Mouse (Mus musculus): ENCODE results near the gene Rpusd1. TPM values are rescaled to one million over a fixed set of nuclear protein-coding genes. Genes with fewer than 3 reads are reported as not detected.

The Rpusd1 gene
- polyA plus RNA-seq, 1 experiment from 2014 or later, result 24.4 TPM

DNA sequence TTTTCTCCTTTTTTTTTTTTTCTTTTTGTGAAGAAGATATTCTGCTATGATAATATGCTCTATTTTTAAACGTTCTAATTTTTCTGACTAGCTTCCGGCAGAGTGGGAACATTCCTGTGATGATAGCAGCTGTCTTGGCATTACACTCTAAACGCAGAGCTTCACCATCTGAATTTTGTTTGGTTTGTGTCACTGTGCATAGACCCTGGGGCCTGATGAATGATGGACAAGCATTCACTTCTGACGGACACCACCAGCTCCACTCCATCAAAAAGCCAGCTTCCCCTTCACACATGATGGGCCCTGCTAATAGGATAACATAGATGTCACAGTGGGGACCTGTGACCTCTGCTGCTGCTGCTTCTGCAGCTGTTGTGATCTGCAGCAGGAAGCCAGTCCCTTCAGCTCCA is 34.1 kb downstream of the Rpusd1 start:
- Histone ChIP-seq H3K27me3 (peaks cover 32% of the 10 kb centered on the region), H3K36me3 (no peaks in the 10 kb centered on the region), H3K9me3 (no peaks in the 10 kb centered on the region), H3K9ac (no peak overlapping the region), H3K4me2 (no peak overlapping the region), H3K27ac (replicated peaks) (no peak overlapping the region), H3K4me1 (replicated peaks) (no peaks in the 10 kb centered on the region), H3K4me3 (no peak overlapping the region)
- no peak for ATAC-seq (ENCODE audit: low read depth)
- 68% methylated on average over 4 of the region's 4 CpGs for WGBS

DNA sequence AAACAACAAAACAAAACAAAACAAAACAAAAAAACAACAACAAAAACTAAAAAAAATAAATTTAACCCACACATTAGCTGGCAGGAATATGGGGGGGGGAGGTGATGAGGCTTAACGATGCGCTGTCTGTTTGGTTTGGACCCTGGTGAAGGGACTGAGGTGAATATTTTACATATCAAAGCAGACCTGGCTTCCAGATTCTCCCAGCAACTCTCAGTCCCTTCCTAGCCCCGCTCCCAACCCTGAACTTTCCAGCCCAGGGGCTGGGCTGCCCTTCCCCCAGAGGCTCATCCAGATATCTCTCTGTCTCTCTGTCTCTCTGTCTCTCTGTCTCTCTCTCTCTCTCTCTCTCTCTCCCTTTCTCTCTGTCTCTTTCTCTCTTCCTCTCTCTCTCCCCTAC is 35.1 kb downstream of the Rpusd1 start:
- Histone ChIP-seq H3K4me3 (no peak overlapping the region), H3K9me3 (no peaks in the 10 kb centered on the region), H3K9ac (no peak overlapping the region), H3K4me2 (no peak overlapping the region), H3K36me3 (no peaks in the 10 kb centered on the region), H3K27me3 (peaks cover 41% of the 10 kb centered on the region), H3K27ac (replicated peaks) (no peak overlapping the region), H3K4me1 (replicated peaks) (no peaks in the 10 kb centered on the region)
- 36% methylated on average over 3 of the region's 3 CpGs for WGBS
- no peak for ATAC-seq (ENCODE audit: low read depth)

DNA sequence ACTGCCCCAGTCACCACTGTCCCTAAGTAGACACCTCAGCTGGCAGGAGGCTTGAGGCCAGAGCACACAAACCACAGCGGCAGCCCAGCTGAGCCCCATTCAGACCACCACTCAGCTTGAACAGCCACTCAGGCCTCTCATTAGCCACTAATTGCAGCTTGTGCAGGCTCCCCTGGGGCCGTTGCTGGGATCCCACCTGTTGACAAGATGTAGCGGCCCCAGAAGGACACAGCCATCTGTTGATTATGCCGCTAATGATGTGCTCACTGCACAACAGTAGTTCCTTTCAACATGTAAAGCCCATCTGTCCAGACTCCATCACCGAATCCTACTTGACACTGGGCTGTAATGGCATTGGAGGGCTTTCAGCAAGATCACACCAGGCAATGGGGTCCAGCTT is 38.4 kb downstream of the Rpusd1 start:
- no peak overlapping the region for H3K9ac ChIP-seq
- H3K4me2 ChIP-seq, result no peak overlapping the region
- H3K27me3 ChIP-seq, result peaks cover 46% of the 10 kb centered on the region
- H3K9me3 ChIP-seq, result no peaks in the 10 kb centered on the region
- no peak overlapping the region for H3K27ac ChIP-seq (replicated peaks)
- no peak for ATAC-seq (ENCODE audit: low read depth)
- H3K36me3 ChIP-seq, result no peaks in the 10 kb centered on the region
- H3K4me1 ChIP-seq (replicated peaks), result no peaks in the 10 kb centered on the region
- H3K4me3 ChIP-seq, result no peak overlapping the region
- 19% methylated on average over 5 of the region's 5 CpGs for WGBS

DNA sequence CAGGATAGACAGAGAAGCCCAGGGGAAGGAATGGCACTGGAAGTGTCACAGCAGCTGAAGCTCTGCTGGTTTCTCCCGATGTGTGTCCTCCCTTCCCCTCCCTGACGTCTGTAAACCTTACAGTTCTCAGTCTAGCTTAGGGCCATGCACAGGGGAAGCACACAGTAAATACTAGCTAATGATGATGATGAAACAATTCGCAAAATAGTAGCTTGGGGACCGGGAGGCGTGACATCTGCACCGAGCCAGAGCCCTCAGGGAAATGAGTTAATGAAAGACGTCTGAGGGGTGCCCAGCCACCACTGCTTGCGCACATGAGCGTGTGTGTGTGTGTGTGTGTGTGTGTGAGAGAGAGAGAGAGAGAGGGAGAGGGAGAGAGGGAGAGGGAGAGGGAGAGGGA is 41.9 kb downstream of the Rpusd1 start:
- ATAC-seq (ENCODE audit: low read depth), result no peak
- Histone ChIP-seq H3K4me2 (no peak overlapping the region), H3K27me3 (peaks cover 37% of the 10 kb centered on the region), H3K9ac (no peak overlapping the region), H3K4me3 (no peak overlapping the region), H3K9me3 (no peaks in the 10 kb centered on the region), H3K36me3 (no peaks in the 10 kb centered on the region), H3K27ac (replicated peaks) (no peak overlapping the region), H3K4me1 (replicated peaks) (peaks cover 5% of the 10 kb centered on the region)
- WGBS, result 43% methylated on average over 9 of the region's 9 CpGs

DNA sequence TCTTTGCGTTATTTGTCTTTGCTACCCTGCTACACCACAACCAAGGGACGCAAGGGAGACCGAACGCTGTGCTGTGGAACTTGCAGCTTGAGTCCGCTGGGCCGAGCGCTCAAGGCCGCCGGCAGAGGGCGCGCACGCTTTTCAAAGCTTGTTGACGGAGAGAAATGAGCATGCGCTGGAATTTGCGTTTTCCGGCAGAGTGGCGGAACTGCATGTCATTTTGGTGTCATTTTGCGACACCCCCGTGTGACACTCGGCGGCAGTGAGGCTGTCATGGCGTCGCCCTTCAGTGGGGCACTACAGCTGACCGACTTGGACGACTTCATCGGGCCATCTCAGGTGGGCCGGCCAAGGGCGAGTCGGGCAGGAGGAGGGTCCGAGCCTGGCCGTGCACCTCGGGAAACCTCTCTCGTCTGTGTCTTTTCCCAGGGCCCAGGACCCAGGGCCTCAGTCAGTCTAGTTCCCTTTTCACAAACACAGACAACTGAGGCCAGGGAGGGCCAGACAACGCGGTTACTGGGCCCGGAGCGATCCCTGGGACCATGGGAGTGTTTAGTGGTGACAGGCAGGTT is 46.2 kb downstream of the Rpusd1 start, which contains the start of gene Narfl:
Gene Narfl, plus strand, starts transcription at position 228 of the 572 bp plus-strand sequence.
- under 1% methylated on average over 37 of the region's 37 CpGs for WGBS

DNA sequence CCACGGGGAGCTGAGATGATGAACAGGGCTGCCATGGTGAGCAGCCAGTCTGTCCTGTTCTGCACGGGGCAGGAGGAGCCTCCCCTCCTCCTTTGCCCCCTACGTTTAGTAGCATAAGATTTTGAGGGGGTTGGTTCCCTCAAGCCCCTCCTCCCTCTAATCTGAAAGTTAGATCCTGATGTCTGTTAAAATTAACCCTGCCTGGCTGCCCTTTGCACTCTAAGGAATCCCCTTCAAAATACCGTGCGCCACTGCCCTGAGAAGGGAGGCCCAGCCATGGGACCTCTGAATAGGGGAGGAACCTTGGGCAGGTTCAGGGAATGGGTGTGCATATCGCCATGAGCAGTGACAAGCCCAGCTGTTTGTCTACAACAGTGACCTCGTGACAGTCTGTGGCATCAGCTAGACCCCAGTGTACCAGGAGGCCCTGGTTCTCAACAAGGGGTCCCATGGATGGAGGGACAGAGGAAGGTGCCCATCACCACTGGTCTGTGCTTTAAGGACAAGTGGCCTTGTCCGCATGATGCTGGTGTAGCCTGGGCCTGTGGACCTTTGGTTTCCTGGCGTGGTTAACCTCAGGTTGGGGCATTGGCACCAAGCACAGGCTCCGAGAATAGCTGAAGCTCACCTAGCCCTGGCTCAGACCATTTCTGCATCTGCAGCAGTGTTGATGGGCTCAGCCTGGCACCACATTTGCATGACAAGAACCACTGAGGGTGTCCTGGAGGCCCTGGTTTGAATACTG is 48.0 kb downstream of the Rpusd1 start:
- Histone ChIP-seq H3K9me3 (no peaks in the 10 kb centered on the region), H3K4me1 (replicated peaks) (peaks cover 13% of the 10 kb centered on the region), H3K36me3 (peaks cover 18% of the 10 kb centered on the region), H3K27me3 (no peaks in the 10 kb centered on the region), H3K27ac (replicated peaks) (no peak overlapping the region), H3K4me3 (no peak overlapping the region), H3K9ac (no peak overlapping the region), H3K4me2 (no peak overlapping the region)
- no peak for ATAC-seq (ENCODE audit: low read depth)
- WGBS, result 81% methylated on average over 10 of the region's 10 CpGs

More for the DNA sequence above, 46.2 kb downstream of the Rpusd1 start, which contains the start of gene Narfl:
- Histone ChIP-seq H3K4me3 (peak within 1 kb of the TSS; percentile 80), H3K4me2 (peak within 1 kb of the TSS; percentile 88), H3K9me3 (no peaks in the 10 kb centered on the region), H3K27me3 (peaks cover 12% of the 10 kb centered on the region), H3K4me1 (replicated peaks) (peaks cover 13% of the 10 kb centered on the region), H3K36me3 (peaks cover 5% of the 10 kb centered on the region), H3K9ac (peak within 1 kb of the TSS; percentile 88), H3K27ac (replicated peaks) (no peak within 1 kb of the TSS)
- ATAC-seq (ENCODE audit: low read depth), result peak; percentile 87

DNA sequence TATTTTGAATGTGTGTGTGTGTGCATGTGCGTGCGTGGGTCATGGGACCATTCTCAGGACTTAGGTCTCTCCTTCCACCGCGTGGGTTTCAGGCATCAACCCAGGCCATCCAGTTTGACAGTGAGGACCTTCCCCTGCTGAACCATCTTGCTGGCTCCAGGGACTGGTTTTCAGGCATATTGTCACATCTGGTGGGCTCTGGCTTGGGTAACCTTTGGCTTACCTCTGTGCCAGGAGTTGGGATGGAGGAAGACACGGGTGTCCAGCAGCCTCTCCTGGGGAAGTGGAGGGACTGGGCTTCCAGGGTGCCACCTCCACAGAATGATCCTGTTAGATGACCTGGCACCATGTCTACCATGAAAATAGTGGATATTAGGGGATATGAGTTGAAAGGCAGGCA is 50.5 kb downstream of the Rpusd1 start:
- H3K4me3 ChIP-seq, result no peak overlapping the region
- 93% methylated on average over 5 of the region's 5 CpGs for WGBS
- H3K9ac ChIP-seq, result no peak overlapping the region
- ATAC-seq (ENCODE audit: low read depth), result no peak
- peaks cover 43% of the 10 kb centered on the region for H3K36me3 ChIP-seq
- no peak overlapping the region for H3K4me2 ChIP-seq
- H3K27me3 ChIP-seq, result no peaks in the 10 kb centered on the region
- H3K4me1 ChIP-seq (replicated peaks), result peaks cover 15% of the 10 kb centered on the region
- no peaks in the 10 kb centered on the region for H3K9me3 ChIP-seq
- H3K27ac ChIP-seq (replicated peaks), result no peak overlapping the region

Small RNA genes lying within 50 kb of the gene (microRNA-seq; reads per million reads assigned to microRNA genes)
- gene Gm25083 (not detected), gene Mir6966 (not detected)

Other genes with a start within 250 kb of the Rpusd1 start
- 0.39 and 0.42 TPM in 2 replicates for gene Sstr5, start 230.4 kb upstream of the Rpusd1 start, polyA plus RNA-seq (2015; fragmentation: Nextera tagmentation; extraction: Ambion mirVana)
- 10.8 and 11.6 TPM in 2 replicates for gene Sox8, start 157.0 kb upstream of the Rpusd1 start, polyA plus RNA-seq (2015; fragmentation: Nextera tagmentation; extraction: Ambion mirVana)
- gene Lmf1, start 148.6 kb upstream of the Rpusd1 start, polyA plus RNA-seq (2015; fragmentation: Nextera tagmentation; extraction: Ambion mirVana), result 24.9 and 26.2 TPM in 2 replicates
- gene Gng13, start 10.5 kb upstream of the Rpusd1 start, polyA plus RNA-seq (2015; fragmentation: Nextera tagmentation; extraction: Ambion mirVana), result 2.1 and 2.8 TPM in 2 replicates
- 7.3 and 9.1 TPM in 2 replicates for gene Chtf18, start 251 bp upstream of the Rpusd1 start, polyA plus RNA-seq (2015; fragmentation: Nextera tagmentation; extraction: Ambion mirVana)
- gene Mslnl, start 8.4 kb downstream of the Rpusd1 start, polyA plus RNA-seq (2015; fragmentation: Nextera tagmentation; extraction: Ambion mirVana), result not detected in 2 replicates
- 0.29 and 0.54 TPM in 2 replicates for gene Msln, start 26.7 kb downstream of the Rpusd1 start, polyA plus RNA-seq (2015; fragmentation: Nextera tagmentation; extraction: Ambion mirVana)
- 26.4 and 26.6 TPM in 2 replicates for gene Narfl, start 46.1 kb downstream of the Rpusd1 start, polyA plus RNA-seq (2015; fragmentation: Nextera tagmentation; extraction: Ambion mirVana)
- gene Haghl, start 58.0 kb downstream of the Rpusd1 start, polyA plus RNA-seq (2015; fragmentation: Nextera tagmentation; extraction: Ambion mirVana), result 101 and 107 TPM in 2 replicates
- 0.33 and 0.39 TPM in 2 replicates for gene Ccdc78, start 58.9 kb downstream of the Rpusd1 start, polyA plus RNA-seq (2015; fragmentation: Nextera tagmentation; extraction: Ambion mirVana)
- gene Fam173a, start 65.2 kb downstream of the Rpusd1 start, polyA plus RNA-seq (2015; fragmentation: Nextera tagmentation; extraction: Ambion mirVana), result 70.5 and 73.6 TPM in 2 replicates
- gene AC134908.4, start 68.0 kb downstream of the Rpusd1 start, polyA plus RNA-seq (2015; fragmentation: Nextera tagmentation; extraction: Ambion mirVana), result 0.66 and 1.9 TPM in 2 replicates
- 46.7 and 58.7 TPM in 2 replicates for gene Metrn, start 69.5 kb downstream of the Rpusd1 start, polyA plus RNA-seq (2015; fragmentation: Nextera tagmentation; extraction: Ambion mirVana)
- gene Fbxl16, start 81.4 kb downstream of the Rpusd1 start, polyA plus RNA-seq (2015; fragmentation: Nextera tagmentation; extraction: Ambion mirVana), result 27.7 and 31.8 TPM in 2 replicates
- 27.0 and 28.3 TPM in 2 replicates for gene Wdr24, start 96.0 kb downstream of the Rpusd1 start, polyA plus RNA-seq (2015; fragmentation: Nextera tagmentation; extraction: Ambion mirVana)
- gene Jmjd8, start 101.2 kb downstream of the Rpusd1 start, polyA plus RNA-seq (2015; fragmentation: Nextera tagmentation; extraction: Ambion mirVana), result 55.2 and 60.6 TPM in 2 replicates
- gene Stub1, start 105.7 kb downstream of the Rpusd1 start, polyA plus RNA-seq (2015; fragmentation: Nextera tagmentation; extraction: Ambion mirVana), result 284 and 316 TPM in 2 replicates
- gene Rhbdl1, start 109.6 kb downstream of the Rpusd1 start, polyA plus RNA-seq (2015; fragmentation: Nextera tagmentation; extraction: Ambion mirVana), result 18.9 and 21.1 TPM in 2 replicates
- gene Gm20683, start 114.1 kb downstream of the Rpusd1 start, polyA plus RNA-seq (2015; fragmentation: Nextera tagmentation; extraction: Ambion mirVana), result 6.9 and 7.5 TPM in 2 replicates
- gene Rhot2, start 117.2 kb downstream of the Rpusd1 start, polyA plus RNA-seq (2015; fragmentation: Nextera tagmentation; extraction: Ambion mirVana), result 15.4 and 18.3 TPM in 2 replicates
- 14.1 and 15.6 TPM in 2 replicates for gene Wdr90, start 133.8 kb downstream of the Rpusd1 start, polyA plus RNA-seq (2015; fragmentation: Nextera tagmentation; extraction: Ambion mirVana)
- gene Mcrip2, start 141.1 kb downstream of the Rpusd1 start, polyA plus RNA-seq (2015; fragmentation: Nextera tagmentation; extraction: Ambion mirVana), result 10.8 and 14.2 TPM in 2 replicates
- 56.8 and 65.5 TPM in 2 replicates for gene Mettl26, start 147.4 kb downstream of the Rpusd1 start, polyA plus RNA-seq (2015; fragmentation: Nextera tagmentation; extraction: Ambion mirVana)
- gene Wfikkn1, start 153.2 kb downstream of the Rpusd1 start, polyA plus RNA-seq (2015; fragmentation: Nextera tagmentation; extraction: Ambion mirVana), result 0.53 and 0.79 TPM in 2 replicates
- 50.7 and 51.5 TPM in 2 replicates for gene Rab40c, start 192.1 kb downstream of the Rpusd1 start, polyA plus RNA-seq (2015; fragmentation: Nextera tagmentation; extraction: Ambion mirVana)
- gene Pigq, start 217.3 kb downstream of the Rpusd1 start, polyA plus RNA-seq (2015; fragmentation: Nextera tagmentation; extraction: Ambion mirVana), result 56.1 and 62.3 TPM in 2 replicates
- gene Nhlrc4, start 217.3 kb downstream of the Rpusd1 start, polyA plus RNA-seq (2015; fragmentation: Nextera tagmentation; extraction: Ambion mirVana), result not detected in 2 replicates
- gene A930017K11Rik, start 224.9 kb downstream of the Rpusd1 start, polyA plus RNA-seq (2015; fragmentation: Nextera tagmentation; extraction: Ambion mirVana), result 0.22 and 0.34 TPM in 2 replicates

Measured in neural tube, embryonic 13.5 days (tissue).